8 mouse cellular contexts compared by ENCODE assay signal in genomic region chr10:4105676-4106528, GRCm38 (mm10).
DNase-seq lines count a peak whose midpoint lies in the region; ATAC-seq lines count a peak whose summit lies in the region.

No protein-coding gene starts in this region.

- peaks cover 36% of the 10 kb centered on the region for H3K4me1 ChIP-seq in embryonic facial prominence, embryonic 10.5 days
- peaks cover 26% of the 10 kb centered on the region for H3K4me1 ChIP-seq in hindbrain, embryonic 12.5 days

- H3K27me3 ChIP-seq in embryonic facial prominence, embryonic 10.5 days (replicated peaks; ENCODE audit: low read depth, poor library complexity, severe bottlenecking): no peaks in the 10 kb centered on the region
- no peaks in the 10 kb centered on the region for H3K27me3 ChIP-seq in hindbrain, embryonic 12.5 days

- no peaks in the 10 kb centered on the region for H3K9me3 ChIP-seq in embryonic facial prominence, embryonic 10.5 days
- no peaks in the 10 kb centered on the region for H3K9me3 ChIP-seq in hindbrain, embryonic 12.5 days (replicated peaks)

- DNase-seq in cerebellum, postnatal 25 days: peak; percentile 31 to 43
- no peak for DNase-seq in cerebellum, adult 9-10 months
- DNase-seq in embryonic facial prominence, embryonic 10.5 days (ENCODE audit: low spot score): peak; percentile 38
- peak; percentile 65 for DNase-seq in lung, postnatal 10 days
- DNase-seq in spleen, postnatal 36 days (ENCODE audit: low spot score in 2 of 2): no peak
- no peak for DNase-seq in urinary bladder, postnatal 4 days (ENCODE audit: low spot score in 2 of 2)
- no peak for DNase-seq in cerebellum, adult 11 months

- H3K9ac ChIP-seq in hindbrain, embryonic 12.5 days: no peak overlapping the region

- 40% methylated on average over 10 of the region's 10 CpGs for WGBS in embryonic facial prominence, embryonic 10.5 days
- WGBS in hindbrain, embryonic 12.5 days: 31% methylated on average over 10 of the region's 10 CpGs

- no peak overlapping the region for H3K4me2 ChIP-seq in hindbrain, embryonic 12.5 days (replicated peaks)

- peaks cover 15% of the 10 kb centered on the region for H3K36me3 ChIP-seq in embryonic facial prominence, embryonic 10.5 days (replicated peaks)
- H3K36me3 ChIP-seq in hindbrain, embryonic 12.5 days: no peaks in the 10 kb centered on the region

- ATAC-seq in hindbrain, embryonic 12.5 days (ENCODE audit: low FRiP score): peak; percentile 37; the same call in 1 of the 2 replicates

- no peak overlapping the region for H3K4me3 ChIP-seq in embryonic facial prominence, embryonic 10.5 days
- no peak overlapping the region for H3K4me3 ChIP-seq in hindbrain, embryonic 12.5 days

- peak overlapping the region; percentile 71 for H3K27ac ChIP-seq in embryonic facial prominence, embryonic 10.5 days (replicated peaks)
- peak overlapping the region; percentile 52 for H3K27ac ChIP-seq in hindbrain, embryonic 12.5 days

Comparison
In these comparisons a context has a peak if more than half of its experiments do, and no peak if none do; other contexts are left out.
1. DNase-seq: peak in cerebellum, postnatal 25 days (2 of 2), embryonic facial prominence, embryonic 10.5 days (single experiment) and lung, postnatal 10 days (single experiment); none in cerebellum, adult 9-10 months (single experiment), spleen, postnatal 36 days (0 of 2), urinary bladder, postnatal 4 days (0 of 2) and cerebellum, adult 11 months (single experiment).